Mouse (Mus musculus) liver (tissue): ENCODE data around the gene Dnph1.
"Not testable (repeated sequence)": the region's sequence is repeated elsewhere in the genome, so short reads cannot be mapped to it uniquely, and the experiment has no call there.

Experiments used
- DNase-seq: peaks from one replicate; pipeline ENCODE4 v3.0.0-alpha.2; 2020; ENCODE audit warnings: mixed read lengths

The Dnph1 gene

DNA sequence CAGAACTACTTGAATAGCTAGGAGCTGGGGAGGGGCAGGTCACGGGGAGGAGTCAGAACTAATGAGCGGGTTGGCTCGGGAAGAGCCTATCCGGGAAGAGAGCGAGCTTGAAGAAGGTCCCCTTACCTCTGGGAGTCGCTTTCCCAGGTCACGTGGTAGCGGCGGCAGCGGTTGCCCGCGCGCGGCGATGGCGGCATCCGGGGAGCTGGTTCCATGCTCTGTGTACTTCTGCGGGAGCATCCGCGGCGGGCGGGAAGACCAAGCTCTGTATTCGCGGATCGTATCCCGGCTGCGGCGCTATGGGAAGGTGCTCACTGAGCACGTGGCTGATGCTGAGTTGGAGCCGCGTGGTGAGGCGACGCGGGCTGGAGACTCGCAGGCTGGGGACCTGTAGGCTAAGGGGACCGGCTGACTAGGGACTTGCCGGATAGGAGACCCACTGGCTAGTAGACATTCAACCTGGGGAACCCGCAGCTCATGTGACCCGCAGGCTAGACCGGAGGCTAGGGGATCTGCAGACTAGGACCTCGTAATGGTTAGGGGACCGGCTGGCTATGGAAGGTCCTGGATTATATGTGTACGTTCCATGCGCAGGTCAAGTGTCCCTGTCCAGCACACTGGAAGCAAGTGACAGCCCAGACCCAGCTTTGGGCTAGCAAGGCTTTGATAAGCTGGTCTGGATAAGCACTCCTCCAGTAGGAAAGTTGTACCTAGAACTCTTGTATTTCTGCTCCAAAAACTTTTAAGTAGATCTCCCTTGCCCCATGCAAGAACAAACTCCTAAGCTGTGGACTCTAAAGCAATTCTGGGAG is at the start of gene Dnph1:
Dnph1 (plus strand) TSS at position 89 of the 812 bp plus-strand sequence.
- DNase-seq: peak; percentile 88

DNA sequence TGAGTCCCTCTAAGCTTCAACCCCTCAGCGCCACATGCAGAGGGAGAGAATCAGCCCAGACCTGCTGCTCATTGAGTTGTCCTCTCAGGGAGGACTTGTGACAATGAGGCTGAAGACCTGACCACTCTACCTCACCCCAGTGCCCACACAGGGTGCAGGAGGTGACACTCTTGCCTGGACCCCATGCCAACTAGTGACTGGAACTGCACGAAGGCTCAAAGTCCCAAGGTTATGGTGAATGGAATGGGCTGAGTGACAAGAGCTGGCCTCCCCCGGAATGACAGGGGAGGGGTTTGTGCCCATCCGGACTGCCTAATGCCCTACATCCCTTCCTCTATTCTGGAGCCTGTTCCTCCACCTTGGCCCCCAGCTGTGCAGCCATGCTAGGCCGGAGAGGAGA is 43.8 kb upstream of the Dnph1 start:
- no peak for DNase-seq

DNA sequence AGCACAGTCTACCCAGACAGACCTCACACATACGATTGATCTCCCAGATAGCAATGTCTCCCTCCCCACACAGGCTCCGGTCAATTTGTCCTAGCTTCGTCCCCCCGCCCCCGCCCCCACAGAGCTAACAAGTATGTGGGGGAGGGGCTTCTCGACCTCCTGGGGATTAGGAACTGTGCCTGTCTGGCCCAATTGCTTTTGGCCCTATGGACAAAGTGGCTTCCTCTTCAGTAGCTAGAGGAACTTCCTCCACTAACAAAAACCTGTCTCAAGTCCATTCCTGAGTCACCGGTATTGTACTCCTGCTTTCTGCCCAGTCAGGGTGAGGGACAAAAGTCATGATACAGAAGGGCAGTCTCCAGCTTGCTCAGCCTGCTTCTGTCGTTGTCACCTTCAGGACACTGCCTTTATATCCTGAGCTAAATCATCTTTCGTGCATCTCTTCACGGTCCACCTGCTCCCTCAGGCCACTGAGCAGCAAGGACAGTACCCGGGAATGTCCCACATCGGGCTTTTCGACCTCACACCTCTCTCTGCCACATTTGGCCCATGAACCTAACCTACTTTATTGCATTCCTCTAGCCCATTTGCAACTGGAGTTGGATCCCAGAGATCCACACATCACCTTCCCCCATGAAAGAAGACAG is 43.1 kb upstream of the Dnph1 start:
- no peak for DNase-seq

DNA sequence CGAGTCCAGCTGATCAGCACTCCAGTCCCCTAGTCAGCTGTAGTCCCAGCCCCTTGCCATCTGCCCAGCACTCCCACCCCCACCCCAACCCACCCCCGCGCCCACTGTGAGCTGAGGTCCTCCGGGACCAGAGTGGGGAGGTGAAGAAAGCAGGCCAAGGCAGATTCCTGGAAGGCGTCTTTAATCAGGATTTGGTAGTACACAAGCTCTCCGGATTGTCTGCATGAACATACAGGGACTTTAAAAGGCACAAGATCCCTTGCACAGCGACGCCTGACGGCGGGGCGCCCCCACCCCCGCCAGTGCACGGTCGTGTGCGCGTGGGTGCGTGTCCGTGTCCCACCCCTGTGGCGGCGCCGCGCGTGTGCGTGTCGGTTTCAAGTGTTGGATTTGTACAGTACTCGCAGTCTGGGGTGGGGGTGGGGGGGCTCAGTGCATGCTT is 42.5 kb upstream of the Dnph1 start:
- no peak for DNase-seq

DNA sequence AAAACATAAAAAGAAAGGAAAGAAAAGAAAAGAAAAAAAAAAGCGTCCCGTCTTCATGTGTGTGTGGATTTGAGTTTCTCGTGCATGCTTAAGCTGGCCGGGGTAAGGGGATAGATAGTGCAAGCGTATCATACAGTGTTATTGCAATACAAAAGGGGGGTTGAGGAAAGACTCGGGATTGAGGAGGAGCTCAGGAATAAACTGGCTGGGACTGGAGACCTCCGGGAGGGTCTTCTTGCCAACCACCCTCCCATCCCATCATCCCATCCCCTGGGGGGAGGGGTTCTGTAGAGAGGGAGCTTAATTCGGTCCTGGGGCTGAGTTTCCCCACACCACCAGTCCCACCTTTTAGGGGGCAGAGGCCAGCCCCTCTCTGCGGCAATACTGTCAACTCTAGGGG is 42.0 kb upstream of the Dnph1 start:
- no peak for DNase-seq

DNA sequence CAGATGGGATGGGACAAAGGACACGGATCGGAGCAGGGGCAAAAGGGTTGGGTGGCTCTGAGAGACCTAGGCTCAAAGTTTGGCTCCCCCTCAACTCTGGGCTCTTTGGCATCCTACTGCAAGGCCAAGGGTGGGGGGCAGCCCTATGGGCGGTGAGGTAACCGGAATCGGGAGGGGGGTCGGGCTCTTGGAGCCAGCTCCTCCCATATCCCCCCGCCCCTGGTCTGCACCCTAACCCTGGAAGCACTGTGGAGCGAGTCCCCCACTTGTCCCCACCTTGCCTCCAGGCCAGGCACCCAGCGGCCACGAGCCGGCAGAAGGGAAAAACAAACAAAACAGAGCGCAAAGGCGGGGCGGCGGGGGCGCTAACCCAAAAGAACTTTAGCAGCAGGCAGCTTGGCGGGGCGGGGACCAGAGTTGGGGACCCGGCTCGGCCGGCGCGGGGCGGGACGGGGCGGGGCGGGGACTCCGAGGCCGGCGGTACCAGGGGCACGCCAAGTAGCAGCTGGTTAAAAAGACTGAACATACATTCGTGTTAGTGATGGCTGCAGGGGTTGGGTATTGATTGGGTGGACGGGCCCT is 41.3 kb upstream of the Dnph1 start:
- peak; percentile 44 for DNase-seq

DNA sequence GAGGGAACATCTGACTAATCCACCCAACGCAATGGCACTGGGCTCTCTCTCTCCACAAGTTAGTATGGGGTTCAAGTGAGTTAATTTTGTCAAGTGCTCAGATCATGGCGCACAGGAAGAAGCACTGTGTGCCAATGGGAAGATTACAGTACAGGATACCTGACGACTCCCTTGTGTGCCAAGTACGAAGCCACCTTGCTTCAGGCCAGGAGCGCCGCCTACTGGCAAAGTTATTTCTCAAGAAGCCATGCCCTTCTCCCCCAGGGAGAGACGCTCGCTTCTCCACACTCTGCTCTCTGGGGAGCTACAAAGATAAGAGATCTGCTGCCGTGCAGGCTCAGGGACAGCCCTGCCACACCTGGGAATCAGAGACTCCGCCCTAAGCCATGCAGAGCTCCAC is 38.7 kb upstream of the Dnph1 start:
- peak; percentile 61 for DNase-seq

DNA sequence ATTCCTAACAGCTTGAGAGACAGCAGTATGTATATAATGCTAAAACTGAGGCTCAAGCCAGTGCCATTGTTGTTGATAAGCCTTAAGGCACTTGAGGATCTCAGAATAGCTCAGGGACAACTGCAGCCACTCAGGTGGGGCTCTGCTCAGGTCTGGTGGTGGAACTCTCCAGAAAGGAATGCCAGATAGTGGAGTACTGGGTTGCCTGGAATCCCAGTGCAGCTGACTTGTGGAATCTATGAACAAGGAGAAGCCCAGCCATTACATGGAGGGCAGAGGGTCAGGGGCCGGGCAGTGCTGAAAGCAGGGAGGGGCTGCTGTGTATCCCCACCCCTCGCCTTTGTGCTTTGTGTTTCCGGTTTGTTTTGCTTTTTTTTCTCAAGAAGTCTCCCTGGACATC is 38.1 kb upstream of the Dnph1 start:
- no peak for DNase-seq

DNA sequence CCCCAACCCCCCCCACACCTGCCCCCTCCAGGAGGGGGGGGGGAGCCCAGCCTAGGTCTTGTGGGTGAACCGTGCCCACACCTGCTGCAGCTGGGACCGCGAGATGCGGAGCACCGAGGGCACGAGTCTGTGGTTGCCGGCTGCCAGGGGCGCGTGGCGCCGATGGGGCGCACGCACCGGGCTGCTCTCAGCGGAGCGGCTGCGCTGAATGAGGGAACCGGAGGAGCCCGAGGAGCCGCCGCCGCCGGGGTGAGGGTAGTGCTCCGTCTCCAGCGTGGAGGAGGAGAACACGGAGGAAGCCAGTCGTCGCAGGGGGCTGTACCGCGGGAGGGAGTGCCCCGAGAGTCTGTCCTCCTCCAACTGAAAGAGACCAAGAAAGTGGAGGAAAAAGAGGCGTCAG is 35.8 kb upstream of the Dnph1 start:
- DNase-seq: no peak

DNA sequence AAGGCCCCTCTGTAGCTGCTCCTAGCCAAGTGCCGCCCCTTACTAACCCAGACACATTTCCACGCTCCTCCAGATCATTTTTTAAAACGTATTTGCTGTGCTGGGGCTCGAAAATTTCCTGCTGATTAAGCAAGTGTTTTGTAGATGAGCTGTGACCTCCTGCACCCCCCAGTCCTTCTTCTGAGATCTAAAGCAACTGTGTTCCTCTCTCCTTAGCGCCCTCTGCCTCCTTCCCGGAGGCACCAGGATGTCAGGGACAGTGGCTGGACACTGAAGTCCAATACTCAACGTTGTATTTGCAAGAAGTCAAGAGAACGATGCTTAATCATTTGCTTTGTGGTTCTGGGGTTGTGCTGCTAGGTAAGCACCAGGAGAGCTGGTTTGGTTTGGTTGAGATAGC is 35.2 kb upstream of the Dnph1 start:
- no peak for DNase-seq

DNA sequence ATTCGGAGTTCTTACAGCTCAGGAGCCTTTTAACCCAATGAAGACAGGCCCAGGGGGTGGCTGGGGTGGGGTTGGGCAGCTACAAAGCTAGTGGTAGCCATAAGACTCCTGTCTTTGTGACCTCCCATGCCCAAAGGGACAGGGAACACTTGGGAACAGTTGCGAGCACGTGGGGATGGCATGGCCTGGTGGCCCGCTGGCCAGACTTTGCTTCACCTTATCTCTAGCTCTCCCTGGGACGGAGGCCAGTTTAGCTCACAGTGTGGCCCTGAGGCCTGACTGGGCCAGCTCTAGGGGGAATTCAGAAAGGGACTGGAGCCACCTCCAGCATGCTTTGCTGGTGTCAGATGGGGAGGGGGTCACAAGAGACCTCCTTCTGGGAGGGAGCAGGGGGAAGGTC is 34.3 kb upstream of the Dnph1 start:
- no peak for DNase-seq

DNA sequence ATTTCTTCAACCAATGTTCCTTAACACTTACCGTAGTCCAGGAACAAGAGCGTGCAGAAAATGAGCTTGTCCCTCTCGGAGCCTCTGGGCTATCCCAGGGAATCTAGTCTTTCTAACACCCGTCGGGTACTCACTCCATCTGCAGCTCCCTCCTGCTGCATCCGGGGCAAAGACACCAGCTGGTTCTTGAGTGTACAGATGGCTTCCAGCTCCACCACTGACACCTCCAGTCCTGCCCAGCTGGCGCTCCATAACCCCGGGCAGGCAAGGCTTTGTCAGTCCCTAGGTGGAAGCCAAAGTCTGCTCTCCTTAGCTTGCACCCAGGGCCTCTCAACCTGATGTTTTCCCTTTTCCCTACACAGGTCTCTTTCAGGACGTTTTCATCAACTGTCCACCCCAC is 28.7 kb upstream of the Dnph1 start:
- DNase-seq: no peak

DNA sequence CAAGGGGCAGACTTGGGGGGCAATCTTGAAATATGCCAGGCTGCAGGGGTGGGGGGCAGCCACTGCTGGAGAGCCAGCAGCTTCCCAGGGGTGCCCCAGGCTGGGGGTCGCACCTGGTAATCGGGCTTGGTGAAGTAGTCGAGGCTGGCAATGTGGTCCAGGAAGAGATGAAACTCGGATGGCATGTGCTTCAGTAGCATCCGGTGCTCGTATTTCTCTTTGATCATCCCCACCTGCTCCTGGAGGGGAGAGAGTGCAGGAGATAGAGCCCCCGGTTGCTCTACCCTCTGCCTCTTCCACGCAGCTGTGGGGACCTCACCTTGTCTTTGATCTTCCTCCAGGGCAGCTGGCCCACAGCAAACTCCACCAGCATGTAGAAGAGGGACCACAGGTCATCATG is 19.9 kb upstream of the Dnph1 start:
- no peak for DNase-seq

DNA sequence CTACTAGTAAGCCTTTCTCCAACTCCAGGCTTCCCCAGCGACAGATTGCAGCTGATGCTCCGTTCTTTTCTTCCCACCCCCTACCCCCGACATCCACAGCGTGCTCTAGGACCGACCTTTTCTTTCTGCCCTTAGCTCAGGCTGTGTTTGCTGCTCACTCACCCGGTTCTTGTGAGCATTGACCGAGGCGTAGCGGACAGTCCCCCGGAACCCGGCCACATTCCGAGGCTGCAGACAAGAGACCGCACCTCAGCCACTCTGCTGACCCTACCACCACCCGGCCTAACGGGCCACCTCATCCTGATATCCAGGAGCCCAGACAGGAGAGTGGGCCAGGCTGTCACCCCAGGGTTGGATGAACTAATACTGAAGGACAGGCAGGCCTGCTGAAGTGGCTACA is 19.2 kb upstream of the Dnph1 start:
- DNase-seq: no peak

DNA sequence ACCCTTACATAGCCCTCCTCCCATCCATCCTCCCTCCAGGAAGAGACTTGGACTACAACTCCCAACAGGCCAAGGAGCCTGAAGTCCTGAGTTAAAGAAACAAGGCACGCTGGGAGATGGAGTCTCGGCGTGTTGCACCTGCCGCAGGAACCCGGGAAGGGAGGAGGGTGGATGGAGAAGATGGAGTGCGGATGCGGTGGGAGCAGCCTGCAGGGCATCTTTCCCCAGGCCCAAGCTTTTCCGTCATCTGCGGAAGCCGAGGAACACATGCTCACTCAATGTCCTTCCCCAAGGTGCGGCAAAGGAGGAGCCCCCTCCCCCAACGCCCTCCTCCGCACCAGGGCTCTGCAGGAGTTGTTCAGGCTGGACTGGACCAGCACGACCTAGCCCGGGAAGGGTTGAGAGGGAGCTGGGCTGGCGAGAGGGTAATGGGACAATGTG is 12.9 kb upstream of the Dnph1 start:
- no peak for DNase-seq

DNA sequence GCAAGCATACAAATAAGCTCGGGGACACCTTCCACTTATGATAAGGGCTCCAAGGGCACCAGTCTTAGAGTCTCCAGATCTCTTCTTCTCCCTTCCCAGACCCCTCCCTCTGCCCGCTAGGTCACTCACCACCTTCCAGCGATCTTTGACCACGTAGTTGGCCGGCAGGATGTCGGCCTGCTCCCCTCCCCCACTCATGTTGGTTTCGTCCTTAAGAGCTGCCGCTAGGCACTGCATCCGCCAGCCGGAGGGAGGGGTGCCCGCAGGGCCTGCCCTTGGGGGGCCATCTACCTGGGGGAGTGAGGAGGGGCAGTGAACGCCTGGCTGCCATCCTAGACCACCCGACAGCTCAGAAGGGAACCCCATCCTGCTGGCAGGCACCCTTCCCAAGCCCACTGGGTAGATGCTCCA is 12.5 kb upstream of the Dnph1 start:
- DNase-seq: peak; percentile 21

DNA sequence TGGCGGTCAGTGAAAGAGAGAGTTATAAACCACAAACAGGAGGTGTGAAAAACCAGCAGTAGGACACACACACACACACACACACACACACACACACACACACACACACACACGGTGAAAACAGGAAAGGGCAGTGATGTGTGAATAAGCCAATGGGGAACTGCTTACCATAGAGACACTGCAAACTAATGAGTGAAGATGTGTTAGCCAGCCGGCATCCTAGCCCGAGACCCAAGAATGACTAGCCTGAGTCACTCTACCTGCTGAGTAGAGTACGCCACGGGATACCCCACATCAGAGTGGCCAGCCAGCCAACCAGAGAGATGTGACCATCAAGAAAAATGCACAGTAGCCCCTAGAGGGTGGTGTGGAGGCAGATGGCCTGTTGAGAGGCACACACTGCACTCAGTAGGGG is 12.0 kb upstream of the Dnph1 start:
- DNase-seq: no peak

DNA sequence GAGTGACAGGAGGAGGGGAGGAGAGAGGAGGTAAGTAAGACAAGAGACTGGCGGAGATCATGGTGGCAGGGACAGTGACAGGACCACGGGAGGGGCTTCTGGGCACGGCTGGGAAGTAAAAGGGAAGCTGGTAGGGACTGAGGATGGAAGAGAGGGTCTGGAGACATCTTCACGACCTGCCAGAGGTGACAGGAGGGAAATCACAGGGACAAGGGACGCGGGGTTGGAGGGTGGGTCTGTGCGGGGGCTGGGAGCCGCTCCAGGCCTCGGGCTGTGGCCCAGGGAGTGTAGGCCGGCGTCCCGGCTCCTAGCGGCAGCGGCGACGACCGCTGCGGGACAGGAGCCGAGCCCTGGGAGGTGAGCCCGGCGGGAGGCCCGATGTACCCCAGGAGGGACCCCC is 9.5 kb upstream of the Dnph1 start:
- DNase-seq: no peak

DNA sequence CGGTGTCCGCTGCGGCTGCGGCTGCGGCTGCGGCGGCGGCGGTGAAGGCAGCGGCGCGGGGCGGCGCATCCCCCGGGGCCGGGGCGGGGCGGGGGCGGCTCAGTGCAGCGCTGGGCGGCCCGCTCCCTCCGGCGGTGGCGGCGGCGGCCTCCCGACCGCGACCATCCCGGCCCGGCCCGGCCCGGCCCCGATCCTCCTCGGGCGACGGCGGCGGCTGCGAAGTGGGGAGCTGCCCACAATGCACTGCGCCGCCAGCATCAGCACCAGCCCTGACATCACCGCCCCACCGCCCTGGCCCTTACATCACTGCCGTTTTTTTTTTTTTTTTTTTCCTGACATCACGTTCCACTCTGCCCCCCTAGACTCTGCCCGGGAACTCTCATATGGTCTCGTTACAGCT is 9.1 kb upstream of the Dnph1 start, which contains the start of gene Ttbk1:
Ttbk1 (minus strand) TSS at position 245 of the 400 bp plus-strand sequence.
- no peak for DNase-seq

DNA sequence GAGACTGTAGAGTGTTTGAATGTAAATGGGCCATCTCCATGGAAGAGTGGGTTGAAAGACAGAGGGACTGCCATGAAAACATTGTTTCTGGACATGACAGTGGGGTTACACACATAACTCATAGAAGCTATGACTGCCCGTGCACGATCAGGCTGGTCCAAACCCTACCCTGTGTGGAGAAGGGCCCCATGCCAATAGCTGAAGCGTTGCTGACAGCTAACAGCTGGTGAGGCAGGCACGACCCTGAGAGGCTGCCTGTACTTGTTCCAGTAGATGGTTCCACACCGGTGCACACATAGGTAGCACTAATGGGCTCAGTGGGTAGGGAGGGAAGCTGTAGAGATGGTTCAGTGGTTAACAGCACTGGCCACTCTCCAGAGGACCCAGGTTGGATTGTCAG is 1.0 kb upstream of the Dnph1 start:
- no peak for DNase-seq

DNA sequence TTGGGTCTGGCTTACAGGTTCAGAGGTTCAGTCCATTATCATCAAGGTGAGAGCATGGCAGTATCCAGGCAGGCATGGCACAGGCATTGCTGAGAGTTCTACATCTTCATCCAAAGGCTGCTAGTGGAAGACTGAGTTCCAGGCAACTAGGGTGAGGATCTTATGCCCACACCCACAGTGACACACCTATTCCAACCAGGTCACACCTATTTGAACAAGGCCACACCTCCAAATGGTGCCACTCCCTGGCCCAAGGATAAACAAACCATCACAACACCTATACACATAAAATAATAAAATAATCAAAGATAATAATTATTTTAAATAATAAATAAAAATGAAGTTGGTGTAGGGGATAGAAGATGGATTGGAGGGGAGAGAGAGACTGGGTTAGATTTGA is 430 bp upstream of the Dnph1 start:
- DNase-seq: not testable (repeated sequence)

DNA sequence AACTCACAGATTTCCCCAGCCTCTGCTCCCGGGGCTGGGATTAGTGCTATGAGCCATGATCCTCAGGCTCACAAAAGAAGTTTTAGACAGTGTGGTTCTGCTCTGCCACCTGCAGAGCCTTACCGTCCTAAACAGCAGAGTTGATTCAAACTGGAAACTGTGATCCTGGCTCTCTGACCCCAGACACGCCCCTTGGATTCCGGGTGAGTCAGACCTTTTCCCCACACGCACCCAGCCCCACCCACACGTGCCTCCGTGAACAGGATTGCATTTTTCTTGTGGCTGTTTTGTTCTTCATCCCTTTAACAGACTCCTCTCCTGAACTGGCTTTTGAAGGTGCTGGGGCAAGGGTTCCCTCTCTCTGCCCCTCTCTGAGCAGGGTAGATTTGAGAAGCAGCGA is 1.4 kb downstream of the Dnph1 start:
- DNase-seq: no peak

DNA sequence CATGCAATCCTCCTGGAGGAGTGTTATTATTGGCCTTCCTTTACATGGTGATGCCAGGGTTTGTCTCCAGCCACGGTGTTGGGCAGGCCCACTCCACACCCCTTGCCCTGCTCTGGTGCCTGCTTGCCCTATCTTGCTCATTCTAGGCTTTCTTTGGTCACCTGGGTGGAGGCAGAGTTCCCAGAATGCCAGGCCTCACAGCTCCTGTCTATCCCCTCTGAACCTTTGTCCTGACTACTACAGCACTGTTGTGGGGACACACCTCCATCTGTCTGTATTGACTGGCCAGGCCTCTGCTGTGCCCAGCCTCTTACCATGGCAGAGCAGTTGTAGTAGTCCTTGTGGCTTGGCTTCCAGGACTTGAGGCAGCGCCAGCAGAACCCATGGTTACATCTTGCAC is 6.3 kb downstream of the Dnph1 start:
- DNase-seq: no peak
